In genomic region chr11:26598876-26599275, GRCm38 (mm10) we compare ENCODE assay signal across 22 mouse cellular contexts. TPM values are rescaled to one million over a fixed set of nuclear protein-coding genes. Genes with fewer than 3 reads are reported as not detected.
"Had no signal": no experiment of that assay in that cellular context is flagged by ENCODE, and none has a peak within 500 bp of the region (broad histone marks: within the 10 kb centered on the region; RNA-seq: fewer than 3 reads in every experiment).

No protein-coding gene starts in this region.

- H3K36me3 ChIP-seq: kidney, embryonic 15.5 days; limb, embryonic 15.5 days; midbrain, embryonic 12.5 days; neural tube, embryonic 13.5 days; stomach, embryonic 15.5 days had no signal

- DNase-seq: kidney, adult 18-20 months; kidney, postnatal 14 days; lung, embryonic 14.5 days; lung, postnatal 10 days; lung, postnatal 4 days; right cerebral cortex, postnatal 14 days; thymus, adult 2 months; thymus, postnatal 25 days had no signal

- H3K27me3 ChIP-seq: kidney, embryonic 15.5 days; limb, embryonic 15.5 days; midbrain, embryonic 12.5 days; neural tube, embryonic 13.5 days; stomach, embryonic 15.5 days had no signal

- H3K27ac ChIP-seq: kidney, embryonic 15.5 days; limb, embryonic 15.5 days; midbrain, embryonic 12.5 days; neural tube, embryonic 13.5 days; stomach, embryonic 15.5 days had no signal

- H3K4me2 ChIP-seq: kidney, embryonic 15.5 days; limb, embryonic 15.5 days; lung, embryonic 14.5 days; midbrain, embryonic 12.5 days; neural tube, embryonic 13.5 days; stomach, embryonic 15.5 days had no signal

- ATAC-seq: midbrain, embryonic 16.5 days had no signal

- H3K4me3 ChIP-seq: kidney, embryonic 15.5 days; limb, embryonic 15.5 days; midbrain, embryonic 12.5 days; neural tube, embryonic 13.5 days; stomach, embryonic 15.5 days had no signal

- H3K9ac ChIP-seq: kidney, embryonic 15.5 days; limb, embryonic 15.5 days; lung, embryonic 14.5 days; midbrain, embryonic 12.5 days; neural tube, embryonic 13.5 days; stomach, embryonic 15.5 days had no signal

- H3K9me3 ChIP-seq: kidney, embryonic 15.5 days; limb, embryonic 15.5 days; midbrain, embryonic 12.5 days; neural tube, embryonic 13.5 days; stomach, embryonic 15.5 days had no signal

- H3K4me1 ChIP-seq: kidney, embryonic 15.5 days; limb, embryonic 15.5 days; midbrain, embryonic 12.5 days; neural tube, embryonic 13.5 days; stomach, embryonic 15.5 days had no signal

RNA-seq across cellular contexts. Expression of gene Gm6899, which starts 5.8 kb away (rescaled TPM):
- total RNA-seq: layer of hippocampus, postnatal 25 days; left cerebral cortex, adult 8-10 months; left cerebral cortex, postnatal 25 days; megakaryocyte, adult 5-6 weeks had no signal
- polyA plus RNA-seq: intestine, embryonic 14.5 days; kidney, embryonic 15.5 days; limb, embryonic 11.5 days; limb, embryonic 15.5 days; lung, embryonic 14.5 days; midbrain, embryonic 12.5 days; midbrain, embryonic 16.5 days; neural tube, embryonic 13.5 days; spleen, adult 2 months; stomach, embryonic 15.5 days; thymus, adult 2 months; urinary bladder, adult 2 months had no signal
